Mouse (Mus musculus) limb, embryonic 14.5 days (tissue): ENCODE data around the gene Purb. TPM values are rescaled to one million over a fixed set of nuclear protein-coding genes. Genes with fewer than 3 reads are reported as not detected.

ENCODE experiments used
- ATAC-seq: fragments of 200-750 bp; cut with Nextera tagmentation; 2 replicates; pipeline ENCODE4 v1.8.0; 2017; ENCODE audit warnings: low read depth, moderate number of reproducible peaks, moderate TSS enrichment; ENCODE audit not compliant: low FRiP score
- DNase-seq: peaks from one replicate; pipeline ENCODE4 v3.0.0-alpha.2; 2015; ENCODE audit warnings: low spot score
- H3K27ac ChIP-seq: fragments of 300-500 bp; sonication (generic); replicated peaks from 2 replicates; pipeline ENCODE4 v1.5.1; 2014; ENCODE audit warnings: low read depth, mild to moderate bottlenecking, low read length, moderate library complexity, mixed read lengths
- H3K27me3 ChIP-seq: fragments of 300-500 bp; sonication (generic); 2 replicates; pipeline ENCODE4 v1.6.1; 2014; ENCODE audit warnings: low read length, mixed read lengths; ENCODE audit not compliant: control insufficient read depth, insufficient read depth
- H3K36me3 ChIP-seq: fragments of 300-500 bp; sonication (generic); 2 replicates; pipeline ENCODE4 v1.6.1; 2014; ENCODE audit warnings: mild to moderate bottlenecking, low read length, moderate library complexity, mixed read lengths; ENCODE audit not compliant: control insufficient read depth, insufficient read depth
- H3K4me1 ChIP-seq: fragments of 300-500 bp; sonication (generic); 2 replicates; pipeline ENCODE4 v1.6.1; 2014; ENCODE audit warnings: antibody characterized with exemption, low read length, mixed read lengths; ENCODE audit not compliant: control insufficient read depth, insufficient read depth
- H3K4me2 ChIP-seq: fragments of 300-500 bp; sonication (generic); replicated peaks from 2 replicates; pipeline ENCODE4 v1.6.1; 2014; ENCODE audit warnings: low read depth, mild to moderate bottlenecking, low read length, moderate library complexity; ENCODE audit not compliant: severe bottlenecking
- H3K4me3 ChIP-seq: fragments of 300-500 bp; sonication (generic); replicated peaks from 2 replicates; pipeline ENCODE4 v1.5.1; 2014; ENCODE audit warnings: low read length
- H3K9ac ChIP-seq: fragments of 300-500 bp; sonication (generic); 2 replicates; pipeline ENCODE4 v1.6.1; 2014; ENCODE audit warnings: mild to moderate bottlenecking, low read depth, low read length, moderate library complexity; ENCODE audit not compliant: severe bottlenecking
- H3K9me3 ChIP-seq: fragments of 300-500 bp; sonication (generic); 2 replicates; pipeline ENCODE4 v1.6.1; 2016; ENCODE audit warnings: low read length; ENCODE audit not compliant: control insufficient read depth
- POLR2A ChIP-seq: fragments of 200-500 bp; IDR thresholded peaks from 2 replicates; pipeline ENCODE4 v1.8.0; 2012; ENCODE audit warnings: inconsistent platforms, mild to moderate bottlenecking, moderate library complexity, borderline replicate concordance; ENCODE audit not compliant: insufficient read depth, insufficient read length; ENCODE audit errors: extremely low read depth
- WGBS: fragments of 180-500 bp; shearing (Covaris S2); extraction: QIAGEN DNeasy Blood & Tissue Kit; methylation state at CpG from one replicate; pipeline ENCODE4 v1.1.7; 2014; 5-methylcytosine and 5-hydroxymethylcytosine counted together
- microRNA-seq: library from miRNA; unstranded; fragments of <30 nt; microRNA quantifications from one replicate; pipeline ENCODE4, GENCODE M21; 2016
- polyA plus RNA-seq, 2 experiments: library from polyadenylated mRNA; depleted of rRNA in 1 of 2; stranded (reverse) in 1 of 2; unstranded in 1 of 2; fragments of >200 nt; fragmentation: Nextera tagmentation in 1 of 2; extraction: Ambion mirVana in 1 of 2; gene quantifications; 2 replicates each; pipeline versions ENCODE4 v1.2.1 to v1.2.3; 2012 to 2014

Purb gene
- polyA plus RNA-seq, 2 experiments: 20.9 to 27.1 TPM

DNA sequence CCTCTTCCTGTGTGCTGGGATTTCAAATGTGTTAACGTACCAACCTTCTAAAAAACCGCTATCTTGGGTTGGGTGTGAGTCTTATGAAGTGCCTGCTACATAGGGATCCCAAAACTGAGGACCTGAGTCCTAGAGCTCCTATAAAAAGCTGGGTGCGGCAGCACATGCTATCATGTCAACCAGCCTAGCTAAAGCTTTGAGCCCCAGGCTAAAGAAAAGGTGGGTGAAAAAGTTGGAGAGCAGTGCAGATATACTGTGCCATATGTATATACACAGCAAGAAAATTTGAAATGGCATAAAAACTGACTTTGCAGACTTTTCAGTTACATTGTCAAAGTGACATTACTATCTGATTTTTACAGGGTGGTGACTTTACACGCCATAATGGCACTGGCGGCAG is 57.0 kb downstream of the Purb start:
- H3K36me3 ChIP-seq: peaks cover 51% of the 10 kb centered on the region

More for the DNA sequence above, 57.0 kb downstream of the Purb start:
- Histone ChIP-seq H3K9me3 (no peaks in the 10 kb centered on the region), H3K4me3 (0 out of 2 replicates have a peak overlapping the region, but pooled peaks have one; percentile 7), H3K27me3 (no peaks in the 10 kb centered on the region), H3K27ac (no peak overlapping the region), H3K4me2 (0 out of 2 replicates have a peak overlapping the region, but pooled peaks have one; percentile 5), H3K4me1 (peaks cover 18% of the 10 kb centered on the region), H3K9ac (no peak overlapping the region)
- no peak for TF ChIP-seq POLR2A
- no peak for ATAC-seq
- 85% methylated on average over 5 of the region's 5 CpGs for WGBS
- DNase-seq: no peak

Small RNAs within 50 kb of the gene (microRNA-seq; reads per million reads assigned to microRNA genes)
- not detected for gene Gm22123

Other genes starting within 250 kb of the Purb start
- gene Npc1l1, start 245.8 kb downstream of the Purb start, polyA plus RNA-seq (2012; rRNA removed): 0.23 and 0.46 TPM in 2 replicates
- 0.15 and 0.25 TPM in 2 replicates for gene Npc1l1, start 245.8 kb downstream of the Purb start, polyA plus RNA-seq (2014; fragmentation: Nextera tagmentation; extraction: Ambion mirVana)
- gene Ddx56, start 208.1 kb downstream of the Purb start, polyA plus RNA-seq (2012; rRNA removed): 62.9 and 71.2 TPM in 2 replicates
- gene Ddx56, start 208.1 kb downstream of the Purb start, polyA plus RNA-seq (2014; fragmentation: Nextera tagmentation; extraction: Ambion mirVana): 92.4 and 93.4 TPM in 2 replicates
- 132 and 137 TPM in 2 replicates for gene Tmed4, start 201.0 kb downstream of the Purb start, polyA plus RNA-seq (2012; rRNA removed)
- gene Tmed4, start 201.0 kb downstream of the Purb start, polyA plus RNA-seq (2014; fragmentation: Nextera tagmentation; extraction: Ambion mirVana): 108 and 120 TPM in 2 replicates
- 59.2 and 66.3 TPM in 2 replicates for gene Ogdh, start 184.3 kb downstream of the Purb start, polyA plus RNA-seq (2012; rRNA removed)
- gene Ogdh, start 184.3 kb downstream of the Purb start, polyA plus RNA-seq (2014; fragmentation: Nextera tagmentation; extraction: Ambion mirVana): 79.4 and 86.6 TPM in 2 replicates
- gene Zmiz2, start 86.8 kb downstream of the Purb start, polyA plus RNA-seq (2012; rRNA removed): 34.1 and 47.4 TPM in 2 replicates
- 12.4 and 12.9 TPM in 2 replicates for gene Zmiz2, start 86.8 kb downstream of the Purb start, polyA plus RNA-seq (2014; fragmentation: Nextera tagmentation; extraction: Ambion mirVana)
- 2,776 and 3,384 TPM in 2 replicates for gene Ppia, start 60.5 kb downstream of the Purb start, polyA plus RNA-seq (2012; rRNA removed)
- gene Ppia, start 60.5 kb downstream of the Purb start, polyA plus RNA-seq (2014; fragmentation: Nextera tagmentation; extraction: Ambion mirVana): 4,586 and 4,744 TPM in 2 replicates
- 203 and 273 TPM in 2 replicates for gene H2afv, start 31.5 kb downstream of the Purb start, polyA plus RNA-seq (2012; rRNA removed)
- 548 and 588 TPM in 2 replicates for gene H2afv, start 31.5 kb downstream of the Purb start, polyA plus RNA-seq (2014; fragmentation: Nextera tagmentation; extraction: Ambion mirVana)
- gene Myo1g, start 45.0 kb upstream of the Purb start, polyA plus RNA-seq (2012; rRNA removed): 3.9 and 5.0 TPM in 2 replicates
- gene Myo1g, start 45.0 kb upstream of the Purb start, polyA plus RNA-seq (2014; fragmentation: Nextera tagmentation; extraction: Ambion mirVana): 3.1 and 3.2 TPM in 2 replicates
- 104 and 123 TPM in 2 replicates for gene Ccm2, start 71.0 kb upstream of the Purb start, polyA plus RNA-seq (2012; rRNA removed)
- 96.0 and 98.9 TPM in 2 replicates for gene Ccm2, start 71.0 kb upstream of the Purb start, polyA plus RNA-seq (2014; fragmentation: Nextera tagmentation; extraction: Ambion mirVana)
- 2.0 and 2.1 TPM in 2 replicates for gene Nacad, start 130.1 kb upstream of the Purb start, polyA plus RNA-seq (2012; rRNA removed)
- 0.89 and 1.7 TPM in 2 replicates for gene Nacad, start 130.1 kb upstream of the Purb start, polyA plus RNA-seq (2014; fragmentation: Nextera tagmentation; extraction: Ambion mirVana)
- 108 and 147 TPM in 2 replicates for gene Tbrg4, start 150.2 kb upstream of the Purb start, polyA plus RNA-seq (2012; rRNA removed)
- gene Tbrg4, start 150.2 kb upstream of the Purb start, polyA plus RNA-seq (2014; fragmentation: Nextera tagmentation; extraction: Ambion mirVana): 33.8 and 34.3 TPM in 2 replicates
- not detected in 2 replicates for gene Wap, start 162.7 kb upstream of the Purb start, polyA plus RNA-seq (2012; rRNA removed)
- gene Wap, start 162.7 kb upstream of the Purb start, polyA plus RNA-seq (2014; fragmentation: Nextera tagmentation; extraction: Ambion mirVana): not detected in 2 replicates
- gene Ramp3, start 182.6 kb upstream of the Purb start, polyA plus RNA-seq (2012; rRNA removed): 10.3 and 11.3 TPM in 2 replicates
- 4.5 and 6.7 TPM in 2 replicates for gene Ramp3, start 182.6 kb upstream of the Purb start, polyA plus RNA-seq (2014; fragmentation: Nextera tagmentation; extraction: Ambion mirVana)